Mouse (Mus musculus) induced T-regulatory cell, adult 2 months (primary cell): ENCODE measurements around the gene Ror2.
"Not testable (repeated sequence)": the region's sequence is repeated elsewhere in the genome, so short reads cannot be mapped to it uniquely, and the experiment has no call there.

Experiments used
- DNase-seq: peaks from one replicate; pipeline ENCODE4 v3.0.0-alpha.2; 2012; ENCODE audit warnings: low read depth

Ror2 gene

GRCm38 (mm10) chr13:53285756-53286361 lies at the start of gene Ror2:
Gene Ror2 (minus strand): TSS chr13:53286124.
- no peak for DNase-seq

GRCm38 (mm10) chr13:53333769-53334168 lies 47.8 kb upstream of the Ror2 start:
- no peak for DNase-seq

DNA sequence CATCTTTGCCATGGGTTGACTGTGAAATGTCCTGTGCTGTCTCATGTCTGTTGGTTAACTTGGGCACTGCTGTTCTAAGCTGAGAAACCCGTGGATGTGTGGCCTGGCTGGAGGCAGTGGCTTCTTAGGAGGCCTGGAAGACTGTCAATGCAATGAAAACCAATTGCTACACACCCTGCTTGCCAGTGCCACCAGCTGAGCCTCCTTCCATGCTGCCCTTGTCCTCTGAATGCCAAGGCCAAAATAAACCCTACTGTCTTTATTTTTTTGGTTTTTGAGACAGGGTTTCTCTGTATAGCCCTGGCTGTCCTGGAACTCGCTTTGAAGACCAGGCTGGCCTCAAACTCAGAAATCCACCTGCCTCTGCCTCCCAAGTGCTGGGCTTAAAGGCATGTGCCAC lies 44.3 kb upstream of the Ror2 start:
- no peak for DNase-seq

GRCm38 (mm10) chr13:53325531-53325930 lies 39.6 kb upstream of the Ror2 start:
- DNase-seq = no peak

DNA sequence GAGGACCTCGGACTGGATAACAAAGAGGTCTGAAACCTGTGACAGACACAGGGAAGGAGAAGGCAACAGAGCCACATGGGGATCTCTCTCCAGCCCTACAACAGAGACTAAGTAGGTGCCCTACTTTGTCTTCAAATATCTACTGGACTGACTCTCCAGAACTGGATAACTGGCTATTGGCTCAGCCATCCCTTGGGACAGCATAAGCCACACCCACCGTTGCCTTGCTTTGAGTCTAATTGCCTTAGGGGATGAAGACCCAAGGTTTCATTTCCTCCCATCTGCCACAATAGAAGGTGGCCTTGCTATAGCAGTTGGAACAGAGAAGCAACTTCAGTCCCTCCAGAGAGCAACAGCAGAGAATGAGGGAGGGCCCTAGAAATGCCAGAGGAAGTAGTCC lies 37.7 kb upstream of the Ror2 start:
- no peak for DNase-seq

GRCm38 (mm10) chr13:53320899-53321298 lies 35.0 kb upstream of the Ror2 start:
- DNase-seq = no peak

DNA sequence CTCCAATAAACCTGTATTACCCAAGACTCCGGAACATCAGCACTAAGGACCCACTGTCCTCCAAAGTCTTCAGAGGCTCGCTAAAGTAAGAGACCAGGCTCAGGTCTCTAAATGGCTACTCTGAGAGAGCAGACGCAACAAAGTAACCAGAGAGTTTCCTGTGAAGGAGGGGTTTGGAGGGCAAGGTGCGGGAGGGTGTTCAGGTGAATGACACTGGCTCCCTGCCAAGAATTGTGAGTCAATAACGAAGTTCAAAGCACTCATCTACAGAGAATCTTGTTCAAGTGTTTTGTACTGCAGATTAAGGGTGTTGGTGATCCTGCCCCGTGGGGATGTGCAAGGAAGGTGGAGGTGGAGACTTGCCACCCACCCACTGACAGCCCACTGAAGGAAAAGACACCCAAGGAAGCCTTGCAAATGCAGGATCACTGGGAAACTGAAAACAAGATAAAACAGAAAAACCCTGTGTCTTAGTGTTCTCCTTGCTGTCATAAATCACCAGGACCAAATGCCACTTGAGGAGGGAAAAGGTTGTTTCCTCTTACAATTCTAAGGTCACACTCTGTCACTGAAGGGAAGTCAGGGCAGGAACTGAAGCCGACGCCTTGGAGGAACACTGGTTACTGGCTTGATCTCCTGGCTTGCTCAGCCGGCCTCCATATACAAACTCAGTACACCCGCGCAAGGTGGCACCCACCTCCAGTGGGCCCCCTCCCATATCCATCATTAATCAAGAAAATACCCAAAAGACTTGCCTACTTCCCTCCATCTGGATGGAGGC lies 30.8 kb upstream of the Ror2 start:
- DNase-seq = no peak

DNA sequence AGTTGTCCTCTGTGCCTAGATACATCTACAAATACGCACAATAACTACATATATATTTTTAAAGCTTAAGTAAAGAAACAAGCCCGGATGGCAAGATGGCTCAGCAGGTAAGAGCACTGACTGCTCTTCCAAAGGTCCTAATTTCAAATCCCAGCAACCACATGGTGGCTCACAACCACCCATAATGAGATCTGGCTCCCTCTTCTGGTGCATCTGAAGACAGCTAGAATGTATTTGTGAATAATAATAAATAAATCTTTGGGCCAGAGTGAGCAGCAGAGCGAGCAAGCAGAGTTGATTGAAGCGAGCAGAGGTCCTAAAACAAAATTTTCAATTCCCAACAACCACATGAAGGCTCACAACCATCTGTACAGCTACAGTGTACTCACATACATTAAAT lies 29.8 kb upstream of the Ror2 start:
- not testable (repeated sequence) for DNase-seq

- no peak for DNase-seq
Observed at GRCm38 (mm10) chr13:53310442-53310841, 24.5 kb upstream of the Ror2 start.

GRCm38 (mm10) chr13:53309661-53310160 lies 23.8 kb upstream of the Ror2 start:
- DNase-seq = no peak

DNA sequence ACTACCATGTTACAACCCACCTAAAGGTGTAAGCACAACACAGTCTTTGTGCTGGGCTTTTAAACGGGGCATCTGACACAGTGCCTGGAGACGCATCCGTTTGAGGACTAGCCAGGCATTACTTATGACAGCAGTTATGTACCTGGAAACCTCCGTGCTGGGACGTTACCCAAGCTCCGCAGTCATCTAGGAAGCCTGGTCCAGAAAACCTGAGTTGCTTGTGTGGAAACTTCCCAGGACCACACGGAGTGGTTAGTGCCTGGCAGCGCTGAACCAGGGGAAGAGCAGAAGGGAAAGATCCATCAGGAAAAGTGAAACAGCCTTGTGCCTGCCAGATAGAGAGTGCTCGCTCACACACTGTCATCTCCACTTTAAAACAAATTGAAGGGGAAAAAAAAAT lies 23.2 kb upstream of the Ror2 start:
- no peak for DNase-seq

DNA sequence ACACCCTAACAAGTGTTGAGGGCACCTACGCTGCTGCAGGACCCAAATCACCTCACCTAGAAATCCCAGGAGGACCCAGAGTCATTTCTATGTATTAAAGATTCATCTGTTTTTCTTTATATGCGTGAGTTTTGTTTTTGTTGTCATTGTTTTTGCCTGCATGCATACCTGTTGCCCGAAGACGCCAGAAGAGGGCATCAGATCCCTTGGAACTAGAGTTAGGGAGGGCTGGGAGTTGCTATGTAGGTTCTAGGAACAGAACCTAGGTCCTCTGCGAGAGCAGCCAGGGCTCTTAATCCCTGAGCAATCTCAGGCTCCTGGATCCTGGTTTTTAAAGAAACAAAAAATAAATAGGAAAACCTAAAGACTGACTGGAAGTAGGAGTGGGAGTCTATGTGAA lies 20.9 kb upstream of the Ror2 start:
- no peak for DNase-seq

GRCm38 (mm10) chr13:53305256-53305655 lies 19.3 kb upstream of the Ror2 start:
- no peak for DNase-seq

GRCm38 (mm10) chr13:53302688-53303087 lies 16.8 kb upstream of the Ror2 start:
- DNase-seq = no peak

GRCm38 (mm10) chr13:53293065-53293464 lies 7.1 kb upstream of the Ror2 start:
- no peak for DNase-seq

DNA sequence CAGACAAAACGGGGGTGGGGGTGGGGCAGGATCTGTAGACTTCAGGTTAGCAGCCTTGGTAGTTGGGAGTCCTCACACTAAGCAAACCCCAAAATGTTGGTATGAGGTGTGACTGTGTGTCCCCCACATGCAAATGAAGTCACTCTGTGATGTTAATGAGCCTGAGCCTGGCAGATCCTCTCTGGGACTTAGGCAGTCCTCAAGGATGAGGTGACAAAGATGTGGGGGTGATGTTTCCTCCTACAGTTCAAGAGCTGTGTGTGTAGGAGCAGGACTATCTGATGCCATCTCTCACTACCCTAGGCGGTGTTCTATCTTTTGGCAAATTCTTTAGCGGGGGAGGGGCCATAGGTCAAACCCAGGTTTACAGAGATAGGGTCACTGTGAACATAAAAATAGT lies 6.3 kb upstream of the Ror2 start:
- no peak for DNase-seq

DNA sequence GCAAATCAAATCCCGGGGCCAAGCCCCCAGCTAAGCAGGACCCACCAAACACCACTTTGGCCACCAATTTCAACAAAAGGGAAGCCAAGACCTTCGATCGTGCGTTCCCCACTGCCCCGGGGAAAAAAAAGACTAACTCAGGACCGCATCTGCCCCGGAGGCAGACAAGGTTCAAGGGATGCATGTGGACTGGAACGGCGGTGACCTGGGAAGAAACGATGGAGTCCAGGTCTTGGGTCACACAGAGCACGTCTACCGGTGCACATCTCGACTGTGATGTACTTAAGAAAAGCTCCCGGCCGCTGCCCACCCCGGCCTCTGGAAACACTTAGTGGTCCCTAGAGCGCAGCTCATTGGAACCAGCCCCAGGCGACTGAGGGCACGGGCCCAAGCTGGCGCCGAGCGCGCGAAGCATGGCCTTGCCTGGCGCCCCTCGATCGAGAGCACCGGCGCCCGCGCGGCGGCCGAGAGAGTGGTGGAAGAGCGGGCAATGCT lies 616 bp downstream of the Ror2 start:
- DNase-seq = no peak

GRCm38 (mm10) chr13:53284740-53285191 lies 1.2 kb downstream of the Ror2 start:
- DNase-seq = no peak

- no peak for DNase-seq
Observed at GRCm38 (mm10) chr13:53281604-53282396, 4.1 kb downstream of the Ror2 start.

- DNase-seq = no peak
Observed at GRCm38 (mm10) chr13:53278908-53279307, 7.0 kb downstream of the Ror2 start.

- no peak for DNase-seq
Observed at GRCm38 (mm10) chr13:53276381-53276780, 9.5 kb downstream of the Ror2 start.

DNA sequence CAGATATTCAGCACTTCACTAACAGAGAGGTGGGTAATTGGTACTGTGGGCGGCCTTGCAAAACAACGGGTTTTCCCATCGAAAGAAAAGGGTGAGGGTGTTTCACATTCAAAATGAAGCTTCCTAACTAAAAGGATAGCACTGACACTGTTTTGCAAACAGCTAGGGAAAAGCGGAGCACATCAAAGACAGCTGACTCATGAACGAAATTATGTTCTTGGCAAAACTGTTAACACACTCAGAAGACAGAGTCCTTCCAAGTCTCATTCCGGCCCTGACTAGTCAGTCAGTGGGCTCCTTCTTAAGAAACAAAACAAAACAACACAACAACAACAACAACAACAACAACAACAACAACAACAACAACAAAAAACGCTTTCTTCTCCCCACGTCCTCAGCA lies 10.1 kb downstream of the Ror2 start:
- DNase-seq = no peak

DNA sequence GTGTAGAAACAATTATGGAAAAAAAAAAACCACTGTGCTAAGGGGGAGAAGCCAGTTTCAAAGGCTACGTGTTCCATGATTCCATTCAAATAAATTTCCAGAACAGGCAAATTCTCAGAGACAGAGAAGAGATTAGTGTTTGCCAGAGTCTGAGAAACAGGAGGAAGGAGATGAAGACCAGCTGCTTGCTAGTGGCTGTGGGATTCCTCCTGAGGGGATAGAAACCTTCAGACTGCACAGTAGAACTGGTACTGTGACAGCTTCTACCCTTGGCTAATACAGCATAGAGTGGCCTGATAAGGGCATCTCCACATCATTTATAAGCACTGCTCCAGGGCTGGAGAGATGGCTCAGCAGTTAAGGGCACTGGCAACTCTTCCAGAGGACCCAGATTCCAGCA lies 11.2 kb downstream of the Ror2 start:
- no peak for DNase-seq
